Mouse (Mus musculus): ENCODE results near the gene Snrpc.

- TF ChIP-seq POLR2A (IDR thresholded peaks at IDR 0.05; ENCODE audit: low read depth, low read length) (no peak), CTCF (IDR thresholded peaks at IDR 0.05; ENCODE audit: extremely low read depth, insufficient read length, insufficient replicate concordance, low read depth, low read length) (no peak)
These were observed 27.5 kb downstream of the Snrpc start for GRCm38 (mm10) chr17:27865461-27865860.
